ENCODE assay signal across 25 mouse cellular contexts in the genomic region with DNA sequence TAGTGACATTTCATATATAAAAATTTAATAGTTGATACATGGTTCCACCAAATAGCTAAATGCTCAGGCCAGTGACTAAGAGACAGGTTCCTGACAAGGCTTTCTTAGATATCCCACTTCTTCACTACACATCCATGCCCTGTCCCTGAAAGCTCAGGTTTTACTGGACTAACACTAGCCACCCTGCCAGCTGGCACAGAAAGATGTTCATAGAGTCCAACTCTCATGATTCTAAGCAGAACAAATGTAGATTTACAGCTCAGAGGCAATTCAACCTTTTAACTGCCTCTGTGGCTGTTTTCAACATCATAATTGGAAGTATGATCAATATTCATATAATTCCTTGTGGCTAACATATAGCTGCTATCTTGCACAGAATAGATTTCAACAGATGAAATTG. TPM values are rescaled to one million over a fixed set of nuclear protein-coding genes. Genes with fewer than 3 reads are reported as not detected.
A peak's percentile ranks its signal among the peaks of the same experiment; 100 is the strongest.
DNase-seq lines count a peak whose midpoint lies in the region; ATAC-seq and TF ChIP-seq lines count a peak whose summit lies in the region.
"Had no signal": no experiment of that assay in that cellular context is flagged by ENCODE, and none has a peak within 500 bp of the region (broad histone marks: within the 10 kb centered on the region; RNA-seq: fewer than 3 reads in every experiment).

No protein-coding gene starts in this region.

- H3K27me3 ChIP-seq in liver, adult 2 months (ENCODE audit: control insufficient read depth, insufficient read depth, low read length) = no peaks in the 10 kb centered on the region
- no peaks in the 10 kb centered on the region for H3K27me3 ChIP-seq in liver, embryonic 12.5 days (replicated peaks)
- H3K27me3 ChIP-seq: embryonic facial prominence, embryonic 15.5 days; forebrain, embryonic 15.5 days; heart, embryonic 12.5 days had no signal

- H3K27ac ChIP-seq in liver, adult 2 months (replicated peaks; ENCODE audit: insufficient read depth, low read depth, low read length) = no peak overlapping the region
- no peak overlapping the region for H3K27ac ChIP-seq in liver, embryonic 12.5 days
- H3K27ac ChIP-seq: embryonic facial prominence, embryonic 15.5 days; forebrain, embryonic 15.5 days; heart, adult 2 months; hindbrain, embryonic 10.5 days; hindbrain, embryonic 14.5 days had no signal

- no peak overlapping the region for H3K4me3 ChIP-seq in liver, adult 2 months (ENCODE audit: insufficient read depth, low read depth, low read length)
- H3K4me3 ChIP-seq in liver, embryonic 12.5 days = no peak overlapping the region
- H3K4me3 ChIP-seq: embryonic facial prominence, embryonic 15.5 days; erythroblast, embryonic 14.5 days; forebrain, embryonic 15.5 days; heart, adult 2 months; heart, embryonic 12.5 days; hindbrain, embryonic 10.5 days had no signal

- no peaks in the 10 kb centered on the region for H3K79me2 ChIP-seq in liver, adult 2 months (ENCODE audit: control insufficient read depth, insufficient read depth, low read length)

- H3K9ac ChIP-seq in liver, adult 2 months (ENCODE audit: low read depth, low read length) = no peak overlapping the region
- no peak overlapping the region for H3K9ac ChIP-seq in liver, embryonic 12.5 days
- H3K9ac ChIP-seq: embryonic facial prominence, embryonic 15.5 days; forebrain, embryonic 15.5 days; heart, embryonic 12.5 days; hindbrain, embryonic 14.5 days had no signal

- H3K36me3 ChIP-seq in liver, adult 2 months (ENCODE audit: control insufficient read depth, insufficient read depth, low read length) = no peaks in the 10 kb centered on the region
- H3K36me3 ChIP-seq in liver, embryonic 12.5 days = no peaks in the 10 kb centered on the region
- H3K36me3 ChIP-seq: embryonic facial prominence, embryonic 15.5 days; forebrain, embryonic 15.5 days; heart, embryonic 12.5 days; hindbrain, embryonic 10.5 days had no signal

- no peak for ATAC-seq in liver, embryonic 12.5 days
- ATAC-seq: forebrain, embryonic 15.5 days had no signal

- no peaks in the 10 kb centered on the region for H3K4me1 ChIP-seq in liver, adult 2 months (ENCODE audit: control insufficient read depth, insufficient read depth, low read length)
- H3K4me1 ChIP-seq in liver, embryonic 12.5 days = no peaks in the 10 kb centered on the region
- H3K4me1 ChIP-seq: embryonic facial prominence, embryonic 15.5 days; heart, embryonic 12.5 days; hindbrain, embryonic 10.5 days had no signal

- TF ChIP-seq CTCF in liver, adult 2 months (IDR thresholded peaks at IDR 0.05; ENCODE audit: low read depth, low read length) = no peak

- H3K4me2 ChIP-seq in liver, embryonic 12.5 days = no peak overlapping the region
- H3K4me2 ChIP-seq: embryonic facial prominence, embryonic 15.5 days; forebrain, embryonic 15.5 days; heart, embryonic 12.5 days; hindbrain, embryonic 14.5 days had no signal

- H3K9me3 ChIP-seq in liver, embryonic 12.5 days (replicated peaks) = no peaks in the 10 kb centered on the region
- H3K9me3 ChIP-seq: embryonic facial prominence, embryonic 15.5 days; forebrain, embryonic 15.5 days; heart, embryonic 12.5 days; hindbrain, embryonic 10.5 days had no signal

- TF ChIP-seq POLR2A in liver, adult 2 months (IDR thresholded peaks at IDR 0.05; ENCODE audit: extremely low read depth, insufficient read depth, low read length) = no peak

- DNase-seq in cerebellum, postnatal 14 days = peak; percentile 60 to 75
- DNase-seq in cerebellum, adult 9-11 months = no peak
- peak; percentile 3 to 9 for DNase-seq in kidney, adult 8-10 months
- DNase-seq in kidney, postnatal 4 days = no peak
- DNase-seq in liver, adult 2 months (ENCODE audit: extremely low read depth, low read depth, low spot score) = peak; percentile 79
- DNase-seq in large intestine, adult 2 months (ENCODE audit: low read depth, low spot score) = peak; percentile 64
- DNase-seq in yolk sac, embryonic 10.5 days (ENCODE audit: low spot score) = no peak
- DNase-seq: adrenal gland, adult 2 months; adrenal gland, postnatal 25 days; embryo, embryonic 11 days; gastrocnemius, postnatal 36 days; heart, adult 2 months had no signal

RNA-seq across cellular contexts. Expression of a gene that starts 47.5 kb away (rescaled TPM):
- not detected in 2 replicates for total RNA-seq in liver, adult 2 months (2014; rRNA removed)
- polyA plus RNA-seq in liver, adult 2 months (2012; rRNA removed) = not detected in 2 replicates
- polyA plus RNA-seq in liver, embryonic 12.5 days (2016; fragmentation: Nextera tagmentation; extraction: Ambion mirVana) = 0.07 and 0.12 TPM in 2 replicates
- polyA plus RNA-seq in large intestine, adult 2 months (2012; rRNA removed) = 0.04 and 0.16 TPM in 2 replicates
- total RNA-seq: adrenal gland, adult 2 months; common myeloid progenitor, adult 5-6 weeks; gastrocnemius, adult 8-10 months; gastrocnemius, postnatal 36 days; heart, postnatal 25 days; MEL had no signal
- polyA plus RNA-seq: C2C12; erythroblast, embryonic 14.5 days; heart, adult 2 months; heart, embryonic 12.5 days; heart, embryonic 16.5 days had no signal

Comparison
In these comparisons a context has a peak if more than half of its experiments do, and no peak if none do; other contexts are left out.
1. DNase-seq: peak in cerebellum, postnatal 14 days (2 of 2), kidney, adult 8-10 months (2 of 2), liver, adult 2 months (single experiment) and large intestine, adult 2 months (single experiment); none in cerebellum, adult 9-11 months (single experiment), kidney, postnatal 4 days (0 of 2) and yolk sac, embryonic 10.5 days (single experiment).